Mouse (Mus musculus) forebrain, embryonic 15.5 days (tissue): ENCODE measurements around the gene Gnl1. TPM values are rescaled to one million over a fixed set of nuclear protein-coding genes. Genes with fewer than 3 reads are reported as not detected.
A peak's percentile ranks its signal among the peaks of the same experiment; 100 is the strongest.
"Not testable (repeated sequence)": the region's sequence is repeated elsewhere in the genome, so short reads cannot be mapped to it uniquely, and the experiment has no call there.

Experiments
- ATAC-seq: fragments of 200-750 bp; cut with Nextera tagmentation; replicated peaks from 2 replicates; pipeline ENCODE4 v1.8.0; 2017; ENCODE audit warnings: mild to moderate bottlenecking, moderate TSS enrichment, moderate library complexity
- H3K27ac ChIP-seq: fragments of 300-500 bp; sonication (generic); replicated peaks from 2 replicates; pipeline ENCODE4 v1.5.1; 2015; ENCODE audit warnings: mild to moderate bottlenecking, inconsistent platforms
- H3K27me3 ChIP-seq: fragments of 300-500 bp; sonication (generic); 2 replicates; pipeline ENCODE4 v1.6.1; 2015; ENCODE audit warnings: inconsistent platforms
- H3K36me3 ChIP-seq: fragments of 300-500 bp; sonication (generic); 2 replicates; pipeline ENCODE4 v1.6.1; 2015; ENCODE audit warnings: mild to moderate bottlenecking, inconsistent platforms
- H3K4me1 ChIP-seq: fragments of 300-500 bp; sonication (generic); 2 replicates; pipeline ENCODE4 v1.6.1; 2015; ENCODE audit warnings: inconsistent platforms
- H3K4me2 ChIP-seq: fragments of 300-500 bp; sonication (generic); replicated peaks from 2 replicates; pipeline ENCODE4 v1.6.1; 2015; ENCODE audit warnings: mild to moderate bottlenecking, inconsistent platforms
- H3K4me3 ChIP-seq: fragments of 300-500 bp; sonication (generic); 2 replicates; pipeline ENCODE4 v1.5.1; 2015; ENCODE audit warnings: mild to moderate bottlenecking, inconsistent platforms
- H3K9ac ChIP-seq: fragments of 300-500 bp; sonication (generic); replicated peaks from 2 replicates; pipeline ENCODE4 v1.6.1; 2015; ENCODE audit warnings: mild to moderate bottlenecking, inconsistent platforms
- H3K9me3 ChIP-seq: fragments of 300-500 bp; sonication (generic); 2 replicates; pipeline ENCODE4 v1.6.1; 2016; ENCODE audit warnings: inconsistent platforms
- WGBS: fragments of 180-500 bp; shearing (Covaris S2); methylation state at CpG from one replicate; pipeline ENCODE4 v1.1.7; 2015; ENCODE audit warnings: mixed read lengths; 5-methylcytosine and 5-hydroxymethylcytosine counted together
- polyA plus RNA-seq: library from polyadenylated mRNA; unstranded; fragments of >200 nt; fragmentation: Nextera tagmentation; extraction: Ambion mirVana; gene quantifications from 2 replicates; pipeline ENCODE4 v1.2.1, GENCODE M21; 2015

The Gnl1 gene
- polyA plus RNA-seq = 57.0 and 59.2 TPM in 2 replicates

DNA sequence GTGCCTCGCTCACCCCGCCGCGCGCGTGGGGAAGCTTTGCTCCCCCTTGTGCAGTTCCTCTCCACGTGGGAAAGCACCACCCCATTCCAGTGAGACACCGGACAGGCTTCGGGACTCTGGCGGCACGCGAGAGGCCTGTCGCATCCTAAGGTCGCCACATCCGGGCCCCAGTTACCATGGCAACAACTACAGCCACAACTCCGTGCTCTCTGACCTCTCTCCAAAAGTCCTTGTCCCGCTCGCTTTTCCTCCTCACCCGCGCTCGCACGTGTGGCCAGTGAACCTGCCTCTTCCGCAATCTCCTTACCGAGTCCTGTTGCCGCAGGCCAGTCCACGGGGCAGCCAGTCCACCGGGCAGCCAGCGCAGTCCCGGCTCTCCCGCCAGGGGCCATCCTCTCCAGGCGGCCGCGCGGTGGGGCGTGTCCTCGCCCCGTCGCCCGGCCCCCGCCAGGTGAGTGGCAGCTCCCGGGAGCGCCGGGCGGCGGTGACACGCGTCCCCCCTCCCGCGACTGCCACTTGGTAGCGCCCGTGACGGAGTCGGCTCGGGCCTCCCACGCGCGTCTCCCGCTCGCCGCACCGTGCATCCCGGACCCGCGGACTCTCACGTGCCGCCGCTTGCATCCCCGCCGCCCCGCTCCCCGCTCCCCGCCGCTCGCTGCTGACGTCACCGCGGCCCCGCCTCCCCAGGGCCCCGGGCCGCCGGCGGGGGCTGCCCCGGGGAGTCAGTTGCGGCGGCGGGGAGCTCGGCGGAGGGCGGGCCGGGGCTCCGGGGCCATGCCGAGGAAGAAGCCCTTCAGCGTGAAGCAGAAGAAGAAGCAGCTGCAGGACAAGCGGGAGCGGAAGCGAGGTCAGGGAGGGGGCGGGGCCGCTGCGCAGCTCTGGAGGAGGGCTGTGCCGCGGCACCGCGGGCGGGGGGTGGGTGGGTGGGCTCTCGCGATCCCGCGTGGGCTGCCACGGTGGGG, at the start of gene Gnl1, which contains the start of gene Prr3:
Gnl1 (plus strand) TSS at position 451 of the 962 bp plus-strand sequence.
Prr3 (minus strand) TSS at position 836 of the 962 bp plus-strand sequence.
- no peaks in the 10 kb centered on the region for H3K27me3 ChIP-seq
- peak; percentile 79 for ATAC-seq
- H3K36me3 ChIP-seq = peaks cover 30% of the 10 kb centered on the region
- H3K27ac ChIP-seq = peak within 1 kb of the TSS; percentile 97
- under 1% methylated on average over 75 of the region's 109 CpGs for WGBS
- H3K9me3 ChIP-seq = no peaks in the 10 kb centered on the region
- H3K4me2 ChIP-seq = peak within 1 kb of the TSS; percentile 86
- peak within 1 kb of the TSS; percentile 66 for H3K9ac ChIP-seq
- H3K4me3 ChIP-seq = peak within 1 kb of the TSS; percentile 91
- H3K4me1 ChIP-seq = peaks cover 22% of the 10 kb centered on the region

DNA sequence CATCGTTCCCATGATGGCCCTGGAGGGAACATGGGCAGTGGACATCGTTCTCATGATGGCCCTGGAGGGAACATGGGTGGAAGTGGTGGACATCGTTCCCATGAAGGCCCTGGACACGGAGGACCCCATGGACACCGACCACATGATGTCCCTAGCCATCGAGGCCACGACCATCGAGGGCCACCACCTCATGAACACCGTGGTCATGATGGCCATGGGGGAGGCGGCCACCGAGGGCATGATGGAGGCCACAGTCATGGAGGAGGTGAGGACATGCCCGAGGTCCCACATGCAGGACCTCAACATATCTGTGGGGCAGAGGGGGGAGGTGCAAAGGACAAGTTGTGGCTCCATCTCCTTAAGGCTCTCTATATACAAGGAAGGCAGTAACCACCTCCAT, 49.0 kb upstream of the Gnl1 start:
- no peak overlapping the region for H3K4me3 ChIP-seq

DNA sequence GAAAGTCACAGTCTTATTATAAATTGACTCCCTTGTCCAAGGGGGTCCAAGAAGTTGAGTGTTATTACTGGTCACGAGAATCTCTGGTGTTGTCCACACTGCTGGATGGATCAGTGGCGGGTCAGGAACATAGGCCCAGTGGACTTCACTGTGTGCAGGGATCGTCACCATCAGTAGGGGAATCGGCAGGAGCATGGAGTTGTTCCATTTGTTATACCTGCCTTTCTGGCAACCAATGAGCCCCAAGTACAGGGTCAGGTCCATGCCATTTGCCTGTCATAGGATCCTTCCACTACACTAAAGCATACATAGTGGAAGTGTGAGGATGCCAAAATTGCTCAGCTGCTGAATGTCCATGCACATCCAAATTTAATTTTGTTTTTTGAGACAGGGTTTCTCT, 47.0 kb upstream of the Gnl1 start:
- H3K4me1 ChIP-seq = no peaks in the 10 kb centered on the region
- no peak overlapping the region for H3K27ac ChIP-seq
- no peak overlapping the region for H3K4me3 ChIP-seq
- peaks cover 40% of the 10 kb centered on the region for H3K36me3 ChIP-seq
- H3K9ac ChIP-seq = no peak overlapping the region
- H3K27me3 ChIP-seq = no peaks in the 10 kb centered on the region
- 90% methylated on average over 4 of the region's 4 CpGs for WGBS
- no peaks in the 10 kb centered on the region for H3K9me3 ChIP-seq
- H3K4me2 ChIP-seq = no peak overlapping the region
- no peak for ATAC-seq

More for the DNA sequence above, 49.0 kb upstream of the Gnl1 start:
- H3K9me3 ChIP-seq = no peaks in the 10 kb centered on the region
- 98% methylated on average over 12 of the region's 12 CpGs for WGBS
- no peak overlapping the region for H3K27ac ChIP-seq
- ATAC-seq = no peak
- H3K27me3 ChIP-seq = no peaks in the 10 kb centered on the region
- no peaks in the 10 kb centered on the region for H3K4me1 ChIP-seq
- no peak overlapping the region for H3K9ac ChIP-seq
- peaks cover 57% of the 10 kb centered on the region for H3K36me3 ChIP-seq
- H3K4me2 ChIP-seq = no peak overlapping the region

DNA sequence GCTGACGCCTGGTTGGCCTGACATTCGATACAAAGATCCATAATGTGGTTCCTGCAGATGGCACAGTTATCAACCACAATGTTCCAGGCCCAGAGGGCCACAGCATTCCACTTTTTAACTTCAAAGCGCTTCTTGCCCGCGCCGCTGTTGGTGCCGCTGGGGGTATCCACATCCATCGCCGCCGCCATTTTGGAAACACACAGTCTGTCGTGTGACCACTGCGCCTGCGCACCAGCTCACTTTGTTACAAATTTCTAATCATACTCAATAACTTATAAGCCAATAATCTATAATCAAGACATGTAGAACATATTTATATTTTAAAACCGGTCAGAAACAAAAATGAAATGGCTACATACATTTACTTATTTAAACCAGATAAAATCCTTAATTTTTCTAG, 43.9 kb upstream of the Gnl1 start:
- not testable (repeated sequence) for H3K9me3 ChIP-seq, ATAC-seq, H3K4me1 ChIP-seq, H3K27ac ChIP-seq, H3K4me2 ChIP-seq, H3K27me3 ChIP-seq, H3K9ac ChIP-seq, H3K36me3 ChIP-seq, H3K4me3 ChIP-seq
- WGBS = 93% methylated on average over 14 of the region's 14 CpGs

DNA sequence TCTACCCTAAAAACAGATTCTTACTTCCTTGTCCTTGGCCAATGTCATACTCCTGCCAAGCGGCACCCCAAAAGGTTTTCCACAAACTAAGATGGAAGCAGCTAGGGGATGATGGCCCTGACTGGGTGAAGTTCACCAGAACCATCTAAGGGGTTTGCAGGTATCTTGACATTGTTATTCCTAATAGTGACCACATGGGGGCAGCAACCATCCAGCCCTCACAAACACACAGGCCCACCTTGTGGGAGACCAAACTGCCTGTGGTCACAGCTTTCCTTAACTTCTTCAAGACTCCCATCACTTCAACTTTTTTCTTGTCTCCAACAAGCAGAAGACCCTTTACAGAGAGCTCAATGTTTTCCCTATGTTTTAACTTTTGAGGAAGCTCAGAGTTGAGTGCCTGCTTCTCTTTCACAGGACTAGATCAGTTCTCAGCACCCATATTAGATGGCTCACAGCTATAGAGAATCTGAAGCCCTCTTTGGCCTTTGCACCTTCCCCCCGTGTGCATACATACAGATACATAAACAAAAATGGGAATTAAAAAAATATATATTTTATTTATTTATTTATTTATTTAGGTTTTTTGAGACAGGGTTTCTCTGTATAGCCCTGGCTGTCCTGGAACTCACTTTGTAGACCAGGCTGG, 41.8 kb upstream of the Gnl1 start:
- Histone ChIP-seq H3K4me2 (no peak overlapping the region), H3K4me1 (no peaks in the 10 kb centered on the region), H3K36me3 (no peaks in the 10 kb centered on the region), H3K9me3 (no peaks in the 10 kb centered on the region), H3K4me3 (no peak overlapping the region), H3K27me3 (no peaks in the 10 kb centered on the region), H3K27ac (no peak overlapping the region), H3K9ac (no peak overlapping the region)
- ATAC-seq = peak; percentile 58; the same call in 1 of the 2 replicates
- 50% methylated on average over 2 of the region's 2 CpGs for WGBS

- H3K4me1 ChIP-seq = no peaks in the 10 kb centered on the region
- no peak for ATAC-seq
- no peaks in the 10 kb centered on the region for H3K9me3 ChIP-seq
- no peaks in the 10 kb centered on the region for H3K27me3 ChIP-seq
- H3K36me3 ChIP-seq = no peaks in the 10 kb centered on the region
- H3K27ac ChIP-seq = no peak overlapping the region
- H3K4me3 ChIP-seq = no peak overlapping the region
- no peak overlapping the region for H3K4me2 ChIP-seq
- no peak overlapping the region for H3K9ac ChIP-seq
- 54% methylated on average over 2 of the region's 2 CpGs for WGBS
Measured at GRCm38 (mm10) chr17:35939108-35939507, 40.5 kb upstream of the Gnl1 start.

- Histone ChIP-seq H3K4me3 (no peak overlapping the region), H3K27me3 (no peaks in the 10 kb centered on the region), H3K4me2 (no peak overlapping the region), H3K27ac (no peak overlapping the region), H3K36me3 (no peaks in the 10 kb centered on the region), H3K4me1 (no peaks in the 10 kb centered on the region), H3K9ac (no peak overlapping the region), H3K9me3 (no peaks in the 10 kb centered on the region)
- ATAC-seq = no peak
- 47% methylated on average over 1 of the region's 1 CpGs for WGBS
Measured at GRCm38 (mm10) chr17:35939941-35940340, 39.7 kb upstream of the Gnl1 start.

DNA sequence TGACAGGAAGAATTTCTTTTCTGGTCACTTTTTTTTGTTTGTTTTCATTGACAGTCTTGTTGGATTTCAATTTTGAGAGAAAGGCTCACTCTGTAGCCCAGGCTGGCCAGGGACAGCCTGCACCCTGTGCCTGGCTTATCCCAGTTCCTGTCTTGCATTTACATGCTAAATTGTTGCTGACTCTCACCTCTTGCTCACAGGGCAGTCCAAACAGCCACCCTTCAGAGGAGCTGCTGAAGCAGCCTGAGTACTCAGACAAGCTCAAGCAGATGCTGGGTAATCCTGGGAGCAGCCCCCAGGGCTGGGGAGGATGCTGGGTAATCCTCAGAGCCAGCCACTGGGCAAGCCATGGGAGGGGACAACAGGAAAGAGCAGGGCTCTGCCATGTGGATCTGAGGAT, 28.7 kb upstream of the Gnl1 start:
- not testable (repeated sequence) for H3K4me3 ChIP-seq, H3K9me3 ChIP-seq, H3K4me2 ChIP-seq, H3K9ac ChIP-seq, H3K27ac ChIP-seq, H3K27me3 ChIP-seq, H3K36me3 ChIP-seq, H3K4me1 ChIP-seq, ATAC-seq

GRCm38 (mm10) chr17:35952559-35952958, 27.1 kb upstream of the Gnl1 start:
- H3K4me3 ChIP-seq, H3K27ac ChIP-seq, H3K4me2 ChIP-seq, H3K9me3 ChIP-seq, ATAC-seq, H3K4me1 ChIP-seq, H3K9ac ChIP-seq, H3K27me3 ChIP-seq: not testable (repeated sequence)
- 82% methylated on average over 2 of the region's 3 CpGs for WGBS
- H3K36me3 ChIP-seq = peaks cover 20% of the 10 kb centered on the region

DNA sequence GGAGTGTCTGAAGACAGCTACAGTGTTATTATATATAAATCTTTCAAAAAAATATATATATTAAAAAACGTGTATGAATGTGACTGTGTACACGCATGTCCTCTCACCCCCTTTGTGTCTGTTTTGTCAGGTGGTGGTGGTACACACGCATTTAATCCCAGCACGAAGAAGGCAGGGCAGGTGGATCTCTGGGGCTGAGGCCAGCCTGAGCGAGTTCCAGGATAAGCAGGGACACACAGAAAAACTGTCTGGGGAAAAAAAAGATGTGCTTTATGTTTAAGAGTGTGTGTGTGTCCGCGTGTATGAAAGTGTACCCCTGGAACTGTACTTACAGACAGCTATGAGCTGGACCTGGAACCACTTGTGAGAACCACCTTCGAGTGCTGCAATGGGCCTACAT, 25.0 kb upstream of the Gnl1 start:
- no peak overlapping the region for H3K4me3 ChIP-seq
- H3K9ac ChIP-seq = no peak overlapping the region
- ATAC-seq = no peak
- H3K4me2 ChIP-seq = no peak overlapping the region
- no peak overlapping the region for H3K27ac ChIP-seq
- no peaks in the 10 kb centered on the region for H3K9me3 ChIP-seq
- no peaks in the 10 kb centered on the region for H3K4me1 ChIP-seq
- 81% methylated on average over 8 of the region's 8 CpGs for WGBS
- H3K27me3 ChIP-seq = no peaks in the 10 kb centered on the region
- peaks cover 41% of the 10 kb centered on the region for H3K36me3 ChIP-seq

DNA sequence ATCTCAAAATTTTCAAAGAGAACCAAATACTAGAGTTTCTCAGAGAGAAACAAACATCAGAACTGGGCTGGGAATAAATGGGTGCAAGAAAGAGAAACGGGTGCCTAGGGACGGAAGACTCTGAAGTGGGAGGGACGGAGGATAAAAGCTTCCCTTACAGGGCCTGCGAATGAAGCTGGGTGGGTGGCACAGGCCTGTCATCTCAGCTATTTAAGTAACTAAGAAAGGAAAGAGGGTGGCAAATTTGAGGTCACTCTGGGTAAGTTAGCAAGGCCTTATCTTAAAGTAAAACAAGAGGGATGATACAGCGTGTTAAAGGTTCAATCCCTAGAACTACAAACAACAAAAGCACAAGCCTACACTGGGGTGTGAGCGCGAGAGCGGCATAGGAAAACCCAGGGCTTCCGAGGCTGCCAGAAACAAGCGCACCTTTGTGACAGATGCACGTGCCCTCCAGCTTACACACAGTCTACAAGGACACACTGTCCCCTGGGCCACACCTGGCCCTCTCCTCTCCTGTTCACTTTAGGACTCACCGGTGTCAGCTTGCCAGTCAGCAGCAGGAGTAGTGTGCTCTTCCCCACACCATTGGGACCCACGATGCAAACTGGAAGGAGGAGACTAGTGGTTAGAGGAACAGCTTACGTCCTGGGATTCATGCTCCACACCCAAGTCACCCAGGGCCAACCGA, 21.0 kb upstream of the Gnl1 start:
- H3K4me1 ChIP-seq = no peaks in the 10 kb centered on the region
- no peak for ATAC-seq
- no peaks in the 10 kb centered on the region for H3K27me3 ChIP-seq
- H3K27ac ChIP-seq = no peak overlapping the region
- WGBS = 95% methylated on average over 15 of the region's 15 CpGs
- H3K4me2 ChIP-seq = no peak overlapping the region
- H3K9me3 ChIP-seq = no peaks in the 10 kb centered on the region
- no peak overlapping the region for H3K9ac ChIP-seq
- H3K4me3 ChIP-seq = no peak overlapping the region
- H3K36me3 ChIP-seq = peaks cover 81% of the 10 kb centered on the region

DNA sequence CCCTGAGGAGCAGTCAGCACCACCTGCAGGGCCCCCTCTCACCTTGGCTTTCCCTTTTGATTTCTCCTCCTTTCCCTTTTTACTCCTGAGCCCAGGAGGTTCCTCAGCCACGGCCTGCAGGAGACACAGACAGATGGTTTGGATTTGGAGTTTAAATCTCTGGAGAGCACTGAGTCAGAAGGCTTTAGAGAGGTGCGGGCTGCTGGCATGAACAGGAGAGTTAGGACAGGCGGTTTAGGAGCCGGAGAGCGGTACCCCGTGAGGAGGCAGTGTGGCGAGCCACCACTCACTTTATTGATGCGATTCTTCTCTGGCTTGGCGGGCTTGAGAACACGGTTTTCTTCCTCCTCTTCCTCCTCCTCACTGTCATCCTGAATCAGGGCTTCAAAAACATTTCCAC, 16.4 kb upstream of the Gnl1 start:
- Histone ChIP-seq H3K9ac (no peak overlapping the region), H3K4me3 (no peak overlapping the region), H3K4me2 (no peak overlapping the region), H3K9me3 (no peaks in the 10 kb centered on the region), H3K36me3 (peaks cover 64% of the 10 kb centered on the region), H3K27ac (no peak overlapping the region), H3K4me1 (peaks cover 8% of the 10 kb centered on the region), H3K27me3 (no peaks in the 10 kb centered on the region)
- ATAC-seq = no peak
- WGBS = 90% methylated on average over 10 of the region's 10 CpGs
